Mouse (Mus musculus) C2C12 (cell line): ENCODE measurements around the gene Zfp609. TPM values are rescaled to one million over a fixed set of nuclear protein-coding genes. Genes with fewer than 3 reads are reported as not detected.

Experiments
- H3K27me3 ChIP-seq: one replicate; pipeline ENCODE4 v1.6.1; 2011; ENCODE audit not compliant: control insufficient read depth, insufficient read depth, insufficient read length
- H3K36me3 ChIP-seq: one replicate; pipeline ENCODE4 v1.6.1; 2011; ENCODE audit not compliant: control insufficient read depth, insufficient read depth
- H3K4me3 ChIP-seq: one replicate; pipeline ENCODE4 v1.5.1; 2011; ENCODE audit warnings: mild to moderate bottlenecking, control low read depth; ENCODE audit not compliant: poor library complexity, insufficient read depth, severe bottlenecking
- H3K79me2 ChIP-seq: one replicate; pipeline ENCODE4 v1.6.1; 2011; ENCODE audit not compliant: control insufficient read depth, insufficient read depth
- H3K79me3 ChIP-seq: one replicate; pipeline ENCODE4 v1.6.1; 2011; ENCODE audit warnings: low read depth, control low read depth
- H3ac ChIP-seq: one replicate; pipeline ENCODE3; 2011; ENCODE audit warnings: low read depth; ENCODE audit not compliant: control insufficient read depth, insufficient read length
- CEBPB ChIP-seq: IDR thresholded peaks from one replicate; pipeline ENCODE4 v1.6.1; 2011; ENCODE audit warnings: low read depth, mild to moderate bottlenecking, control low read depth, moderate library complexity
- CTCF ChIP-seq: IDR thresholded peaks from one replicate; pipeline ENCODE4 v1.5.1; 2011; ENCODE audit not compliant: control insufficient read depth, insufficient read depth, insufficient read length
- FOSL1 ChIP-seq: IDR thresholded peaks from one replicate; pipeline ENCODE4 v1.8.0; 2011; ENCODE audit warnings: mild to moderate bottlenecking, low read length; ENCODE audit not compliant: poor library complexity, insufficient read depth, severe bottlenecking
- MAX ChIP-seq: IDR thresholded peaks from one replicate; pipeline ENCODE4 v1.6.1; 2011; ENCODE audit warnings: mild to moderate bottlenecking, control low read depth
- MYOD1 ChIP-seq: IDR thresholded peaks from one replicate; pipeline ENCODE4 v1.6.1; 2011; ENCODE audit warnings: low read depth; ENCODE audit not compliant: control insufficient read depth, insufficient read length
- MYOG ChIP-seq: IDR thresholded peaks from one replicate; pipeline ENCODE4 v1.6.1; 2011; ENCODE audit not compliant: control insufficient read depth, insufficient read length; ENCODE audit errors: extremely low read depth
- USF1 ChIP-seq: IDR thresholded peaks from one replicate; pipeline ENCODE4 v1.6.1; 2011; ENCODE audit warnings: low read depth, mild to moderate bottlenecking, control low read depth, moderate library complexity
- polyA plus RNA-seq: library from polyadenylated mRNA; unstranded; fragments of >200 nt; fragmentation: generic; extraction: Trizol; gene quantifications from one replicate; pipeline ENCODE4 v1.2.1, GENCODE M21; 2012; ENCODE audit warnings: missing spikeins

Gene Zfp609
- polyA plus RNA-seq, 1 experiment: 8.4 TPM

- H3K79me3 ChIP-seq: no peaks in the 10 kb centered on the region
- no peak overlapping the region for H3ac ChIP-seq
- H3K27me3 ChIP-seq: no peaks in the 10 kb centered on the region
- no peak overlapping the region for H3K4me3 ChIP-seq
- H3K36me3 ChIP-seq: peaks cover 2% of the 10 kb centered on the region
- H3K79me2 ChIP-seq: peaks cover 49% of the 10 kb centered on the region
- no peak for TF ChIP-seq MYOG
- TF ChIP-seq CEBPB: no peak
- TF ChIP-seq MAX: no peak
- no peak for TF ChIP-seq CTCF
- no peak for TF ChIP-seq MYOD1
- no peak for TF ChIP-seq FOSL1
- TF ChIP-seq USF1: no peak
Measured at GRCm38 (mm10) chr9:65681634-65681940, 145.8 kb downstream of the Zfp609 start.

GRCm38 (mm10) chr9:65680938-65681633 is 146.3 kb downstream of the Zfp609 start:
- Histone ChIP-seq H3K79me3 (no peaks in the 10 kb centered on the region), H3K79me2 (peaks cover 49% of the 10 kb centered on the region), H3ac (no peak overlapping the region), H3K4me3 (no peak overlapping the region), H3K36me3 (no peaks in the 10 kb centered on the region), H3K27me3 (no peaks in the 10 kb centered on the region)
- TF ChIP-seq USF1 (no peak), FOSL1 (no peak), MYOG (no peak), MAX (no peak), CTCF (no peak), MYOD1 (no peak), CEBPB (no peak)

- H3ac ChIP-seq: no peak overlapping the region
- no peaks in the 10 kb centered on the region for H3K36me3 ChIP-seq
- no peaks in the 10 kb centered on the region for H3K79me3 ChIP-seq
- no peaks in the 10 kb centered on the region for H3K27me3 ChIP-seq
- TF ChIP-seq CEBPB (no peak), FOSL1 (no peak), CTCF (no peak), USF1 (no peak), MYOD1 (no peak), MYOG (no peak), MAX (no peak)
- H3K4me3 ChIP-seq: no peak overlapping the region
- peaks cover 45% of the 10 kb centered on the region for H3K79me2 ChIP-seq
Measured at GRCm38 (mm10) chr9:65679181-65679761, 148.1 kb downstream of the Zfp609 start.

GRCm38 (mm10) chr9:65677119-65677462 is 150.3 kb downstream of the Zfp609 start:
- no peaks in the 10 kb centered on the region for H3K79me3 ChIP-seq
- H3K36me3 ChIP-seq: no peaks in the 10 kb centered on the region
- no peaks in the 10 kb centered on the region for H3K27me3 ChIP-seq
- TF ChIP-seq CEBPB (no peak), MYOD1 (no peak), USF1 (no peak), MAX (no peak), FOSL1 (no peak), CTCF (no peak), MYOG (no peak)
- peak overlapping the region; percentile 42 for H3K4me3 ChIP-seq
- no peak overlapping the region for H3ac ChIP-seq
- peaks cover 39% of the 10 kb centered on the region for H3K79me2 ChIP-seq

- H3K4me3 ChIP-seq: peak overlapping the region; percentile 42
- TF ChIP-seq CTCF (no peak), MYOG (no peak), MAX (no peak)
- H3K27me3 ChIP-seq: no peaks in the 10 kb centered on the region
- H3ac ChIP-seq: peak overlapping the region; percentile 72
- H3K36me3 ChIP-seq: no peaks in the 10 kb centered on the region
- H3K79me3 ChIP-seq: no peaks in the 10 kb centered on the region
- peaks cover 38% of the 10 kb centered on the region for H3K79me2 ChIP-seq
Measured at GRCm38 (mm10) chr9:65676358-65677118, 150.8 kb downstream of the Zfp609 start.
